Comparison of ENCODE assay signal across 9 mouse cellular contexts in the genomic region with DNA sequence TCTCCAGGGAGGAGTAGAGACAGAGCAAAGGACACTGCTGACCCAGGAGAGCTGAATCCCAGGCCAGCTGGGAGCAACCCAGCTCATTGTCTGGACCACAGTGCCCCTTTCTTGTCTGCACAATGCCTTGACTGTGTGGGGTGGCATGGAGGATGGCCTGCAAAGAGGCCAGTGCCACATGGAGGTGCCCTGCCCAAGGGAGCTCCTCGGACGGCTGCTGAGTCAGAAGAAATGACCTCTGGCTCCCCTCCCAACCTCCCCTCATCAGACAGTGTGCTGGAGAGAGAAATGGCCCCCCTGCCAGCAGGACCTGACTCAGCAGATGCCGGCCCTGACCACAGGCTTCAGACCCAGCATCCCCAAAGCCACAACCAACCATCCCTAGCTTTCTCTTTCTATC. TPM values are rescaled to one million over a fixed set of nuclear protein-coding genes. Genes with fewer than 3 reads are reported as not detected.
A peak's percentile ranks its signal among the peaks of the same experiment; 100 is the strongest.
DNase-seq lines count a peak whose midpoint lies in the region; ATAC-seq and TF ChIP-seq lines count a peak whose summit lies in the region.
"Had no signal": no experiment of that assay in that cellular context is flagged by ENCODE, and none has a peak within 500 bp of the region (broad histone marks: within the 10 kb centered on the region; RNA-seq: fewer than 3 reads in every experiment).

No protein-coding gene starts in this region.

- peak; percentile 27; the same call in 1 of the 2 replicates for ATAC-seq in frontal cortex, adult (ENCODE audit: low TSS enrichment)
- ATAC-seq in embryonic facial prominence, embryonic 15.5 days (ENCODE audit: insufficient number of reproducible peaks, low FRiP score, low TSS enrichment, low read depth), result 0 out of 2 replicates have a peak, but pooled peaks have one; percentile 1
- no peak for ATAC-seq in limb, embryonic 12.5 days (ENCODE audit: insufficient number of reproducible peaks, insufficient read depth, low FRiP score, low TSS enrichment, low read depth)

- WGBS in embryonic facial prominence, embryonic 15.5 days, result 14% methylated on average over 3 of the region's 3 CpGs
- WGBS in limb, embryonic 12.5 days, result 28% methylated on average over 3 of the region's 3 CpGs
- WGBS in thymus, adult 2 months, result 8% methylated on average over 3 of the region's 3 CpGs

- 0 out of 2 replicates have a peak overlapping the region, but pooled peaks have one; percentile 22 for H3K27ac ChIP-seq in embryonic facial prominence, embryonic 15.5 days (replicated peaks)
- H3K27ac ChIP-seq in limb, embryonic 12.5 days, result no peak overlapping the region; the same call in 1 of the 2 replicates
- H3K27ac ChIP-seq in thymus, adult 2 months (ENCODE audit: control insufficient read depth, insufficient read depth, low read length), result no peak overlapping the region

- H3K9me3 ChIP-seq in embryonic facial prominence, embryonic 15.5 days (replicated peaks), result no peaks in the 10 kb centered on the region
- no peaks in the 10 kb centered on the region for H3K9me3 ChIP-seq in limb, embryonic 12.5 days
- H3K9me3 ChIP-seq: G1E had no signal

- H3K4me1 ChIP-seq in embryonic facial prominence, embryonic 15.5 days, result peaks cover 39% of the 10 kb centered on the region
- peaks cover 31% of the 10 kb centered on the region for H3K4me1 ChIP-seq in limb, embryonic 12.5 days (replicated peaks)
- peaks cover 25% of the 10 kb centered on the region for H3K4me1 ChIP-seq in thymus, adult 2 months (replicated peaks; ENCODE audit: control insufficient read depth, insufficient read depth, low read length)

- H3K9ac ChIP-seq in embryonic facial prominence, embryonic 15.5 days, result no peak overlapping the region
- H3K9ac ChIP-seq in limb, embryonic 12.5 days (replicated peaks), result peak overlapping the region; percentile 80

- no peak for TF ChIP-seq POLR2A in thymus, adult 2 months (IDR thresholded peaks at IDR 0.05; ENCODE audit: control insufficient read depth, extremely low read depth, insufficient read depth, low read length, poor library complexity)

- H3K36me3 ChIP-seq in embryonic facial prominence, embryonic 15.5 days, result peaks cover 16% of the 10 kb centered on the region
- H3K36me3 ChIP-seq in limb, embryonic 12.5 days, result peaks cover 27% of the 10 kb centered on the region
- peaks cover 10% of the 10 kb centered on the region for H3K36me3 ChIP-seq in thymus, adult 2 months (ENCODE audit: control insufficient read depth, insufficient read depth, low read length)

- peak overlapping the region; percentile 55 for H3K4me3 ChIP-seq in embryonic facial prominence, embryonic 15.5 days (replicated peaks)
- H3K4me3 ChIP-seq in limb, embryonic 12.5 days (replicated peaks), result peak overlapping the region; percentile 76
- no peak overlapping the region for H3K4me3 ChIP-seq in thymus, adult 2 months (ENCODE audit: control insufficient read depth, insufficient read depth, low read length)

- no peak for DNase-seq in frontal cortex, postnatal 14 days (ENCODE audit: low spot score in 2 of 2)
- DNase-seq in 416B (ENCODE audit: low read depth), result peak; percentile 78
- DNase-seq in testis, postnatal 10 days (ENCODE audit: low spot score), result peak; percentile 51
- no peak for DNase-seq in thymus, adult 2 months
- no peak for DNase-seq in right cerebral cortex, postnatal 36 days (ENCODE audit: low spot score in 2 of 2)

- H3K4me2 ChIP-seq in embryonic facial prominence, embryonic 15.5 days (replicated peaks), result peak overlapping the region; percentile 91
- peak overlapping the region; percentile 93 for H3K4me2 ChIP-seq in limb, embryonic 12.5 days

- TF ChIP-seq CTCF in thymus, adult 2 months (IDR thresholded peaks at IDR 0.05; ENCODE audit: borderline replicate concordance, control insufficient read depth, extremely low read depth, insufficient read depth, low read length, poor library complexity), result no peak

- H3K27me3 ChIP-seq in embryonic facial prominence, embryonic 15.5 days, result no peaks in the 10 kb centered on the region
- H3K27me3 ChIP-seq in limb, embryonic 12.5 days, result no peaks in the 10 kb centered on the region
- no peaks in the 10 kb centered on the region for H3K27me3 ChIP-seq in thymus, adult 2 months (ENCODE audit: control insufficient read depth, insufficient read depth, low read length)

RNA-seq across cellular contexts. Expression of gene Prr7, which starts 1.1 kb away (rescaled TPM):
- 1.5 TPM in 2 replicates for polyA plus RNA-seq in embryonic facial prominence, embryonic 15.5 days (2015; fragmentation: Nextera tagmentation; extraction: Ambion mirVana)
- polyA plus RNA-seq in limb, embryonic 12.5 days (2016; fragmentation: Nextera tagmentation; extraction: Ambion mirVana), result 0.67 and 1.1 TPM in 2 replicates
- 33.8 and 52.2 TPM in 2 replicates for polyA plus RNA-seq in thymus, adult 2 months (2012; rRNA removed)

RNA-seq across cellular contexts. Expression of gene Grk6, which starts 20.3 kb away (rescaled TPM):
- polyA plus RNA-seq in embryonic facial prominence, embryonic 15.5 days (2015; fragmentation: Nextera tagmentation; extraction: Ambion mirVana), result 43.8 and 45.1 TPM in 2 replicates
- polyA plus RNA-seq in limb, embryonic 12.5 days (2016; fragmentation: Nextera tagmentation; extraction: Ambion mirVana), result 66.6 and 69.1 TPM in 2 replicates
- 228 and 238 TPM in 2 replicates for polyA plus RNA-seq in thymus, adult 2 months (2012; rRNA removed)

RNA-seq across cellular contexts. Expression of gene Dbn1, which starts 22.7 kb away (rescaled TPM):
- 190 and 193 TPM in 2 replicates for polyA plus RNA-seq in embryonic facial prominence, embryonic 15.5 days (2015; fragmentation: Nextera tagmentation; extraction: Ambion mirVana)
- polyA plus RNA-seq in limb, embryonic 12.5 days (2016; fragmentation: Nextera tagmentation; extraction: Ambion mirVana), result 361 and 375 TPM in 2 replicates
- polyA plus RNA-seq in thymus, adult 2 months (2012; rRNA removed), result 7.8 and 9.8 TPM in 2 replicates

RNA-seq across cellular contexts. Expression of gene F12, which starts 38.6 kb away (rescaled TPM):
- polyA plus RNA-seq in embryonic facial prominence, embryonic 15.5 days (2015; fragmentation: Nextera tagmentation; extraction: Ambion mirVana), result 0.16 TPM in 1 of 2 replicates, not detected in the other
- 0.18 TPM in 1 of 2 replicates, not detected in the other for polyA plus RNA-seq in limb, embryonic 12.5 days (2016; fragmentation: Nextera tagmentation; extraction: Ambion mirVana)
- 0.39 and 1.6 TPM in 2 replicates for polyA plus RNA-seq in thymus, adult 2 months (2012; rRNA removed)
- polyA plus RNA-seq: G1E had no signal

RNA-seq across cellular contexts. Expression of gene Pdlim7, which starts 48.3 kb away (rescaled TPM):
- 165 and 180 TPM in 2 replicates for polyA plus RNA-seq in embryonic facial prominence, embryonic 15.5 days (2015; fragmentation: Nextera tagmentation; extraction: Ambion mirVana)
- 154 and 158 TPM in 2 replicates for polyA plus RNA-seq in limb, embryonic 12.5 days (2016; fragmentation: Nextera tagmentation; extraction: Ambion mirVana)
- 25.6 and 29.5 TPM in 2 replicates for polyA plus RNA-seq in thymus, adult 2 months (2012; rRNA removed)

Comparison
In these comparisons a context has a peak if more than half of its experiments do, and no peak if none do; other contexts are left out.
1. DNase-seq: peak in 416B (single experiment) and testis, postnatal 10 days (single experiment); none in frontal cortex, postnatal 14 days (0 of 2), thymus, adult 2 months (single experiment) and right cerebral cortex, postnatal 36 days (0 of 2).
2. RNA of gene Prr7, which starts 1.1 kb away (polyA plus RNA-seq): 33.8 to 52.2 TPM in thymus, adult 2 months; 1.5 TPM in embryonic facial prominence, embryonic 15.5 days and 0.67 to 1.1 TPM in limb, embryonic 12.5 days; every median in the first group is over 10 times any median in the second.
3. RNA of gene Dbn1, which starts 22.7 kb away (polyA plus RNA-seq): 361 to 375 TPM in limb, embryonic 12.5 days and 190 to 193 TPM in embryonic facial prominence, embryonic 15.5 days; 7.8 to 9.8 TPM in thymus, adult 2 months; every median in the first group is over 10 times any median in the second.